Mouse (Mus musculus): Measurements from ENCODE around the gene Cpsf6. TPM values are rescaled to one million over a fixed set of nuclear protein-coding genes. Genes with fewer than 3 reads are reported as not detected.
"Not testable (repeated sequence)": the region's sequence is repeated elsewhere in the genome, so short reads cannot be mapped to it uniquely, and the experiment has no call there.

Cpsf6 gene
- polyA plus RNA-seq, 1 experiment from 2014 or later, result 93.0 TPM

GRCm38 (mm10) chr10:117394738-117395550, 15.1 kb upstream of the Cpsf6 start:
- no peak overlapping the region for H3K4me2 ChIP-seq (ENCODE audit: low read length)
- ATAC-seq (ENCODE audit: insufficient number of reproducible peaks, insufficient read depth, low FRiP score, low read depth), result no peak
- H3K4me1 ChIP-seq (ENCODE audit: control insufficient read depth in 2 of 2, insufficient read depth in 2 of 2, low read length in 2 of 2), result peaks cover 0 to 9% of the 10 kb centered on the region in 2 experiments; a peak in 3 of 4 replicates
- no peak overlapping the region for H3K9ac ChIP-seq (ENCODE audit: low read length)
- H3K36me3 ChIP-seq (ENCODE audit: control insufficient read depth, insufficient read depth, low read length), result no peaks in the 10 kb centered on the region
- H3K9me3 ChIP-seq (ENCODE audit: control insufficient read depth, low read length), result no peaks in the 10 kb centered on the region
- 64% methylated on average over 3 of the region's 3 CpGs for WGBS
- no peak overlapping the region for H3K27ac ChIP-seq (replicated peaks in 1 of 2; ENCODE audit: control insufficient read depth in 1 of 2, insufficient read depth in 1 of 2, low read depth in 2 of 2, low read length in 2 of 2)
- peaks cover 6% of the 10 kb centered on the region; the same call in 1 of the 2 replicates for H3K27me3 ChIP-seq (ENCODE audit: control insufficient read depth, insufficient read depth, low read length)
- no peak overlapping the region for H3K4me3 ChIP-seq (ENCODE audit: control insufficient read depth in 1 of 2, insufficient read depth in 1 of 2, low read depth in 1 of 2, low read length in 2 of 2)

GRCm38 (mm10) chr10:117393891-117394395, 14.1 kb upstream of the Cpsf6 start:
- H3K4me3 ChIP-seq (ENCODE audit: control insufficient read depth in 1 of 2, insufficient read depth in 1 of 2, low read depth in 1 of 2, low read length in 2 of 2), result peak overlapping the region; percentile 43 to 56
- H3K4me1 ChIP-seq (ENCODE audit: control insufficient read depth in 2 of 2, insufficient read depth in 2 of 2, low read length in 2 of 2), result peaks cover 0 to 9% of the 10 kb centered on the region in 2 experiments; a peak in 3 of 4 replicates
- peaks cover 6% of the 10 kb centered on the region; the same call in 1 of the 2 replicates for H3K27me3 ChIP-seq (ENCODE audit: control insufficient read depth, insufficient read depth, low read length)
- H3K9me3 ChIP-seq (ENCODE audit: control insufficient read depth, low read length), result no peaks in the 10 kb centered on the region
- H3K4me2 ChIP-seq (ENCODE audit: low read length), result peak overlapping the region; percentile 84
- ATAC-seq (ENCODE audit: insufficient number of reproducible peaks, insufficient read depth, low FRiP score, low read depth), result no peak
- peak overlapping the region; percentile 71 for H3K9ac ChIP-seq (ENCODE audit: low read length)
- WGBS, result 39% methylated on average over 11 of the region's 11 CpGs
- peak overlapping the region in 1 of 2 experiments; percentile 55; a peak in 2 of 4 replicates for H3K27ac ChIP-seq (replicated peaks in 1 of 2; ENCODE audit: control insufficient read depth in 1 of 2, insufficient read depth in 1 of 2, low read depth in 2 of 2, low read length in 2 of 2)
- H3K36me3 ChIP-seq (ENCODE audit: control insufficient read depth, insufficient read depth, low read length), result no peaks in the 10 kb centered on the region

GRCm38 (mm10) chr10:117393196-117393890, 13.5 kb upstream of the Cpsf6 start:
- Histone ChIP-seq H3K36me3 (ENCODE audit: control insufficient read depth, insufficient read depth, low read length) (no peaks in the 10 kb centered on the region), H3K9ac (ENCODE audit: low read length) (peak overlapping the region; percentile 71), H3K4me3 (ENCODE audit: control insufficient read depth in 1 of 2, insufficient read depth in 1 of 2, low read depth in 1 of 2, low read length in 2 of 2) (peak overlapping the region; percentile 43 to 56), H3K27ac (replicated peaks in 1 of 2; ENCODE audit: control insufficient read depth in 1 of 2, insufficient read depth in 1 of 2, low read depth in 2 of 2, low read length in 2 of 2) (peak overlapping the region; percentile 5 to 55; a peak in 2 of 4 replicates), H3K4me1 (ENCODE audit: control insufficient read depth in 2 of 2, insufficient read depth in 2 of 2, low read length in 2 of 2) (peaks cover 0 to 9% of the 10 kb centered on the region in 2 experiments; a peak in 3 of 4 replicates), H3K9me3 (ENCODE audit: control insufficient read depth, low read length) (no peaks in the 10 kb centered on the region), H3K4me2 (ENCODE audit: low read length) (peak overlapping the region; percentile 84), H3K27me3 (ENCODE audit: control insufficient read depth, insufficient read depth, low read length) (peaks cover 6% of the 10 kb centered on the region; the same call in 1 of the 2 replicates)
- WGBS, result 2% methylated on average over 24 of the region's 27 CpGs
- peak; percentile 51 for ATAC-seq (ENCODE audit: insufficient number of reproducible peaks, insufficient read depth, low FRiP score, low read depth)

DNA sequence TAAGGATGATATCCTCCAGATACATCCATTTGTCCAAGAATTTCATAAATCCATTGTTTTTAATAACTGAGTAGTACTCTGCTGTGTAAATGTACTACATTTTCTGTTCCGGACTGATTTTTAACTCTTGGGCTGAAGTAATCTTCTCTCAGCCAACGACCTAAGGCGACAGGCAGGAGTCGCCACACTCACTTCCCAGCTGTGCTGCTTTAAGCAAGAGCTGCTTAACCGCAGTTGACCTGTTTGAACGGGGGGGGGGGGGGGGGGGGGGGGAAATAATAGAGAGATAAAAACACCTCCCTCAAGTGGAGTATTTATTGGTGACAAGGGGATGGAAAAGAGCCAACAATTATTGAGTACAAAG, 13.0 kb upstream of the Cpsf6 start:
- H3K36me3 ChIP-seq (ENCODE audit: control insufficient read depth, insufficient read depth, low read length), result no peaks in the 10 kb centered on the region
- H3K27me3 ChIP-seq (ENCODE audit: control insufficient read depth, insufficient read depth, low read length), result peaks cover 6% of the 10 kb centered on the region; the same call in 1 of the 2 replicates
- peaks cover 0 to 9% of the 10 kb centered on the region in 2 experiments; a peak in 3 of 4 replicates for H3K4me1 ChIP-seq (ENCODE audit: control insufficient read depth in 2 of 2, insufficient read depth in 2 of 2, low read length in 2 of 2)
- H3K9me3 ChIP-seq (ENCODE audit: control insufficient read depth, low read length), result no peaks in the 10 kb centered on the region
- peak overlapping the region; percentile 5 to 55; a peak in 2 of 4 replicates for H3K27ac ChIP-seq (replicated peaks in 1 of 2; ENCODE audit: control insufficient read depth in 1 of 2, insufficient read depth in 1 of 2, low read depth in 2 of 2, low read length in 2 of 2)
- peak overlapping the region; percentile 84 for H3K4me2 ChIP-seq (ENCODE audit: low read length)
- H3K4me3 ChIP-seq (ENCODE audit: control insufficient read depth in 1 of 2, insufficient read depth in 1 of 2, low read depth in 1 of 2, low read length in 2 of 2), result peak overlapping the region in 1 of 2 experiments; percentile 43; a peak in 2 of 4 replicates
- H3K9ac ChIP-seq (ENCODE audit: low read length), result peak overlapping the region; percentile 71
- WGBS, result 3% methylated on average over 6 of the region's 6 CpGs
- ATAC-seq (ENCODE audit: insufficient number of reproducible peaks, insufficient read depth, low FRiP score, low read depth), result no peak

DNA sequence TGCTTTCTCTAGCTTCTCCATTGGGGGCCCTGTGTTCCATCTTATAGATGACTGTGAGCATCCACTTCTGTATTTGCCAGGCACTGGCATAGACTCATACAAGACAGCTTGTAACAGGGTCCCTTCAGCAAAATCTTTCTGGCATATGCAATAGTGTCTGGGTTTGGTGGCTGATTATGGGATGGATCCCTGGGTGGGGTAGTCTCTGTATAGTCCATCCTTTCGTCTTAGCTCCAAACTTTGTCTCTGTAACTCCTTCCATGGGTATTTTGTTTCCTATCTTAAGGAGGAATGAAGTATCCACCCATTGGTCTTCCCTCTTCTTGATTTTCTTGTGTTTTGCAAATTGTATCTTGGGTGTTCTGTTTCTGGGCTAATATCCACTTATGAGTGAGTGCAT, 12.6 kb upstream of the Cpsf6 start:
- not testable (repeated sequence) for H3K4me3 ChIP-seq (ENCODE audit: control insufficient read depth in 1 of 2, insufficient read depth in 1 of 2, low read depth in 1 of 2, low read length in 2 of 2); H3K4me2 ChIP-seq (ENCODE audit: low read length); H3K9me3 ChIP-seq (ENCODE audit: control insufficient read depth, low read length); H3K27me3 ChIP-seq (ENCODE audit: control insufficient read depth, insufficient read depth, low read length); H3K9ac ChIP-seq (ENCODE audit: low read length); H3K4me1 ChIP-seq (ENCODE audit: control insufficient read depth in 2 of 2, insufficient read depth in 2 of 2, low read length in 2 of 2); ATAC-seq (ENCODE audit: insufficient number of reproducible peaks, insufficient read depth, low FRiP score, low read depth); H3K36me3 ChIP-seq (ENCODE audit: control insufficient read depth, insufficient read depth, low read length); H3K27ac ChIP-seq (replicated peaks in 1 of 2; ENCODE audit: control insufficient read depth in 1 of 2, insufficient read depth in 1 of 2, low read depth in 2 of 2, low read length in 2 of 2)
- 92% methylated on average over 1 of the region's 1 CpGs for WGBS

GRCm38 (mm10) chr10:117391801-117392200, 12.0 kb upstream of the Cpsf6 start:
- 93% methylated on average over 2 of the region's 2 CpGs for WGBS
- Histone ChIP-seq H3K9me3 (ENCODE audit: control insufficient read depth, low read length) (no peaks in the 10 kb centered on the region), H3K27me3 (ENCODE audit: control insufficient read depth, insufficient read depth, low read length) (peaks cover 6% of the 10 kb centered on the region; the same call in 1 of the 2 replicates), H3K36me3 (ENCODE audit: control insufficient read depth, insufficient read depth, low read length) (no peaks in the 10 kb centered on the region), H3K4me3 (ENCODE audit: control insufficient read depth in 1 of 2, insufficient read depth in 1 of 2, low read depth in 1 of 2, low read length in 2 of 2) (no peak overlapping the region), H3K27ac (replicated peaks in 1 of 2; ENCODE audit: control insufficient read depth in 1 of 2, insufficient read depth in 1 of 2, low read depth in 2 of 2, low read length in 2 of 2) (no peak overlapping the region), H3K9ac (ENCODE audit: low read length) (no peak overlapping the region), H3K4me1 (ENCODE audit: control insufficient read depth in 2 of 2, insufficient read depth in 2 of 2, low read length in 2 of 2) (peaks cover 0 to 8% of the 10 kb centered on the region in 2 experiments; a peak in 2 of 4 replicates), H3K4me2 (ENCODE audit: low read length) (no peak overlapping the region)
- ATAC-seq (ENCODE audit: insufficient number of reproducible peaks, insufficient read depth, low FRiP score, low read depth), result no peak

DNA sequence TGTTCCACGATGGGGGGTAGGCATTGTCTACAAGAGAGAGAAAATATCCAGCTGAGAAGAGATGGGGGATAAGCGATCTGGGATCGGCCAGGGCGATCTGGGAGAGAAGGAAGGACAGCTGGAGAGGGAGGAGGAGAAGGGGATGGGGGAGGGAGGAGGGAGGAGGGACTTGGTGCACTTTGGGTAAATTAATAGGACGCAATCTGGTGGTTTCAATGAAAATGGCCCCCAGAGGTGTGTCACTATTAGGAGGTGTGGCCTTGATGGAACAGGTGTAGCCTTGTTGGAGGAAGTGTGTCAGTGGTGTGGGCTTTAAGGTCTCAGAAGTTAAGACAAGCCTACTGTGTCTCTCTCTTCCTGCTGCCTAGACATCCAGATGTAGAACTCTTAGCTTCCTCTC, 11.2 kb upstream of the Cpsf6 start:
- Histone ChIP-seq H3K27me3 (ENCODE audit: control insufficient read depth, insufficient read depth, low read length) (peaks cover 6% of the 10 kb centered on the region; the same call in 1 of the 2 replicates), H3K27ac (replicated peaks in 1 of 2; ENCODE audit: control insufficient read depth in 1 of 2, insufficient read depth in 1 of 2, low read depth in 2 of 2, low read length in 2 of 2) (no peak overlapping the region), H3K9ac (ENCODE audit: low read length) (no peak overlapping the region), H3K4me1 (ENCODE audit: control insufficient read depth in 2 of 2, insufficient read depth in 2 of 2, low read length in 2 of 2) (peaks cover 0 to 4% of the 10 kb centered on the region in 2 experiments; a peak in 1 of 4 replicates), H3K4me2 (ENCODE audit: low read length) (no peak overlapping the region), H3K4me3 (ENCODE audit: control insufficient read depth in 1 of 2, insufficient read depth in 1 of 2, low read depth in 1 of 2, low read length in 2 of 2) (no peak overlapping the region), H3K36me3 (ENCODE audit: control insufficient read depth, insufficient read depth, low read length) (no peaks in the 10 kb centered on the region), H3K9me3 (ENCODE audit: control insufficient read depth, low read length) (no peaks in the 10 kb centered on the region)
- ATAC-seq (ENCODE audit: insufficient number of reproducible peaks, insufficient read depth, low FRiP score, low read depth), result no peak
- WGBS, result 33% methylated on average over 5 of the region's 5 CpGs
